Mouse (Mus musculus) adrenal gland, postnatal 4 days (tissue): ENCODE measurements around the gene Tada2b. TPM values are rescaled to one million over a fixed set of nuclear protein-coding genes. Genes with fewer than 3 reads are reported as not detected.

ENCODE experiments used
- DNase-seq, 2 experiments: peaks; one replicate each; pipeline ENCODE4 v3.0.0; 2021 to 2022; ENCODE audit warnings: low spot score in 2 of 2, mixed read lengths in 2 of 2
- total RNA-seq, 2 experiments: library from RNA; stranded (reverse); gene quantifications; 2 replicates each; pipeline ENCODE4 v1.2.3; 2021

Tada2b gene
- total RNA-seq, 2 experiments from 2014 or later = 30.1 to 32.2 TPM

GRCm38 (mm10) chr5:36481114-36481513 is 3.0 kb downstream of the Tada2b start:
- DNase-seq = no peak

DNA sequence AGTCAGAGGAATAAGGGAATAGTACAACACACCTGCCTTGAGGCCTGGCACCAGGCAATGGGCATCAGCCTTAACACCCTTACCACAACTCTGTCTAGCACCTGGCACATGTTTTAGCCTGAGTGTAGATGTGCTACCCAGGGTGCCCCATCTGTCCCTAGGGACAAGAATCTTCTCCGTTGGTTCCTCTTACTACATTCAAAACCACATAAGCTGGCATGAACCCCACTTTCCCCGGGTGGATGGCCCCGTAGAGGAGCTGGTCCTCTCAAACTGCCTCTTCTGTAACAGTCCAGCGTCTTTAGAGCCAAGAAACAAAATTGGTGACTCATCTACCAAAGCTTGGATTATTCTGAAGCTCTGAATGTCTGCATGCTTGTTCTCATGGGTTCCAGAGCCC is 3.7 kb downstream of the Tada2b start:
- no peak for DNase-seq

DNA sequence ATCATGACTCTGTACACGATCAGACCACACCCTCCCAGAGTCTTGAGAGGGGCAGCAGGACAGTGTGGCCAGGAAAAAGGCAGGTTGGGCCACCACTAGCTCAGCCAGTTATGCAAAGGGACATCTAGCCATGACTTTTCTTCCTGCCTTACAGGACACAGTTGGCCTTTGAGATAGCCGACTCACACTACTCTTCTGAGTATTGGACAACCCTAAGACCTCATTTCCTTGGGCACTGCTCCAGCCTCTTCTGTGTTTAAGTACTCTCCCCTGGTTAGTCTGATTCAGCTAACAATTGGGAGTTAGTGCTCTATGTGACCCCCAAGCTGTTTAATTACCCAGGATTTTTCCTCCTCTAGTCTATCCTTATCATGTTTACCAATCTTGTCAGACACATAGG is 4.3 kb downstream of the Tada2b start:
- DNase-seq = no peak

DNA sequence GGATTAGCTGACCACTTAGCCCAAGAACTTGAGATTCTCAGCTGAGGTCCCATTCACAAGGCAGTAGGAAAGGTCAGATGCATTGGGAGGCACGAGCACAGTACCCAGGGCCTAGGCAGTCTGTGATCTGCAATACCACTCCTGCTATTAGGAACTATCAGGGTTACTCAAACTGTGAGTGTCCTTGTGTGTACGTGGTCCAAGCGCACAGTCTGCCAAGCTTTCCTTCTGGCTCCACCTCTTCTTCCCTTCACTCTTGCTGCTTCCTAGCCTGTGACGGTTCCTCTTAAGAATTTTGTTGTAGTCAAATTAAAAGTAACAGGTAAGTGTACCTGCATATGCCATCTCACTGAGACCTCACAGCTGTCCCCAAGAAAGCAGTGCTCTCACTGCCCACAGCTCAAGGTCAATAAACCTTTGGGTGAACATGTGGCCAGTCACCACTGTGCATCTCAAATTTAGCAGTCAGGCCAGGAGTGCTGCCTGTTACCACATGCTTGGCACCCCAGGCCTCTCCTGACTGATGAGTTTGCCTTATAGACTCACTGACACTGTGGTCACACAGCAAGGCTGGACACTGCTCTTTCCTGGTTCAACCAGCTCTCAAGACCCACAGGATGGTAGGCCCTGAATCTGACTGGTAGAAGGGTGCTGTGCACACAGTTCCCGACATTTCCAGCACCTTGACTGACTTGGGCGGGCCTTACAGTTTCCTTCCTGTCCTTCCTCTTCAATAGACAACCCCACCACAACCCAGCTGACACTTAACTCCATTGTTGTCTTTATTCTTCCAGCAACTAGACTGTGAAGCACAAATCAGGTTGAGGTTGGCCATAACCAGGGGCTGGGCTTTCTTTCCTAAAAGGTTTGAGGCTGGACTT is 5.3 kb downstream of the Tada2b start:
- DNase-seq = no peak

GRCm38 (mm10) chr5:36477486-36477885 is 6.6 kb downstream of the Tada2b start:
- no peak for DNase-seq

- peak in 1 of 2 experiments; percentile 60 for DNase-seq
These were observed 9.8 kb downstream of the Tada2b start for GRCm38 (mm10) chr5:36474283-36474682.

DNA sequence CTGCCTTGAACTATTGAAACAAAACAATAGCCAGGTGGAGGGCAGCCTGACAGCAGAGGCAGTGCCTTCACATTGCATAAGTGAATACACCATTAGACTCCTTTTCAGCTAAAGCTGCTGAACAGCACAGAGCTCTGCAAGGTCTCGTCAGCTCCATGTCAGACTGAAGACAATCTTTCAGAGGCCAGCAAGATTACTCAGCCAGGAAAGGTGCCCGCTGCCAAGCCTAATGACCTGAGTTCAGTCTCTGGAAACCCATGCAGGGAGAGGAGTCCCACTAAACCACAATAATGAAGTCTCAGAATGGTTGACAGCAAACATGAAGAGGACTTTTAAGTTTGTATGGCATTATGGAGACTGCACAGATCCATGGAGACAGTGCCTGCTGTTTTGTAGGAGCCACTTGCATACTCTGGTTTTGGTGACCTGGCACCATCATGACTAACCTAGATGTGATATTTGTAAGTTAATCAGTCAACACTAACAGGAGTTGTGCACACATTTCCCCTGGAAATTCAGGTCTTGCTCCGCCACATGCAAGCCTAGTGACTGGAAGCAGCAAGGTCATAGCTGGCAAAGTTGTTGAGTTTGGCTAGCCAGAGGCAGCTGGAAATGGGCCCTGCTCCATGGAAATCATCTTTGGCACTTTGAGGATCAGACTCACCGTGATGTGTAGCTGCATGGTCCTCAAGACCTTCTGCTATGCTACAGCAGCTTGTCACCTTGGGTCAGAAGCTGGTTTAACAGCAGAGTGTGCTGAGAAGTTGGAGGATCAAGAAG is 11.0 kb downstream of the Tada2b start:
- no peak for DNase-seq

- DNase-seq = no peak
These were observed 12.9 kb downstream of the Tada2b start for GRCm38 (mm10) chr5:36471206-36471605.

GRCm38 (mm10) chr5:36465889-36466288 is 18.2 kb downstream of the Tada2b start:
- DNase-seq = no peak

- peak; percentile 93 to 94 for DNase-seq
These were observed 19.1 kb downstream of the Tada2b start, which contains the start of gene Grpel1 for GRCm38 (mm10) chr5:36464709-36465661. Grpel1 (plus strand) TSS chr5:36464998.

- DNase-seq = no peak
These were observed 20.7 kb downstream of the Tada2b start for GRCm38 (mm10) chr5:36463391-36463790.

DNA sequence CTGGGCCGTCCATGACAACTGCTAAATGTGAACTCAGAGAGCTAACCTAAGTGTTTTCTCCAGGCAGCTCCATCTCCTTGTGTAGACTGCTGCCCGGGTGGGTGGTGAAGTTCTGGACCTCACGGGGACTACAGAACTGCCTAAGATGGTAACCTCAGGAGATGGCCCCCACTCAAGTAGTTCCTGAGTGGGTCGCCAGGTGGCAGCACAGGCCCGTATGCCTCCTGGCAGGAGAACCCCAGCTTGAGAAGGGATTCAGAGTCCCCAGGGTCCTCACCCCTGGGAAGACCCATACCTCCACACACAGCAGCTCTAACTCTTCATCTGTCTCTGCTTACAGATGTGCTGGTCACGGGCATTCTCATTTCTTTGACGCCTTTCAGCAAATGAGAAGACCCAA is 21.3 kb downstream of the Tada2b start:
- DNase-seq = peak; percentile 46 to 63

DNA sequence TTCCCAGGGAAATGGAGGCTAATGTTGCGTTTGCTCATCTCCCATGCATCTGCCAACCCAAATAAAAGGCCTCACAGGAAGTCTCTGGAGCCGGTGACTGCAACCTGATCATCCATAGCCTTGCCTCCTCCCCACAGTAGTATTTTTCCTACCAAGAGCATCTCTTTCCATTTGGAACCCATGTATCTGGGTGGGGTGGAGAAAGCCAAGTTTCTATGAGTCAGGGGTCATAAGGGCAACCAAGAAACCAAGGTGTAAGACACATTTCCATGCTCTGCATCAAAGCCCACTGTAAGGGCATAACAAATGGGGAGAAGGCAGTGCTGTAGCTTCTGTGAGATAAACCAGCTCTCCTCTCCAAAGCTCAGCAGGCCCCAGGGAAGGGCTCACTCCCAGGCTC is 22.9 kb downstream of the Tada2b start:
- no peak for DNase-seq

- no peak for DNase-seq
These were observed 23.4 kb downstream of the Tada2b start for GRCm38 (mm10) chr5:36460712-36461111.

- no peak for DNase-seq
These were observed 25.2 kb downstream of the Tada2b start for GRCm38 (mm10) chr5:36458926-36459325.

DNA sequence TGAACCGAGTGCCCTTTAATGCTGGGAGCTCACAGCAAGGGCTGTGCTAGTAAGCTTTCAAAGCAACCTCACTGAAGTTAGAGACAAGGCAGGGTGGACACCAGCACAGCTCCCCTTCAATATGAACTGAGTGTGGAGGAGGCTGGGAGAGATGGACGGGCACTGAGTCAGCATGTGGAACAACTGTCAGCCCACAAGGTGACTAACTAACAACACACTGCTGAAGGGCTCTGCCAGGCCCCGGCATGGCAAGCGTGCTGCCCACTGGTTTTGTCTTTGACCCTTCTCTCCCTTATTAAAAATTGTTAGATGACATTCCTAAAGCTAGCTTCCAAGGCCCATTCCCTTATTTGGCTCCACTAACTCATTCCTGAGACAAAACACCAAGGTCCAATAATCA is 26.4 kb downstream of the Tada2b start:
- no peak for DNase-seq

DNA sequence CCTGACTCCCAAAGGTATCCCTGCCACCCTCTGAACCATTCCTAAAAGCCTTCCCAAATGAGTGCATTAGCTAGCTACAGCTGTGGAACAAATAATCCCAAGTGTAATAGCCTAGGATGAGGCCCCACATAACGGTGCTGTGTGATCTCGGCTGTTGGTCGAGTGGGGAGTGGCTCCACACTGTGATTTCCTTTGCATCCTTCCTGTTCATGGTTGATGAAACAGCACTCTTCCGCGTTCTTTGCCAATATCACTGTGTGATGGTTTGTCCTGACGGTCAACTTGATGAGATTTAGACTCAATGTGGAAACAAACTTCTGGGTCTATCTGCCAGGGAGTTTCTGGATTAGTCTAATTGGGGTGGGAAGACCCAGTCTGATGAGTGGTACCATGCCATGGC is 31.3 kb downstream of the Tada2b start:
- DNase-seq = no peak

- DNase-seq = no peak
These were observed 32.2 kb downstream of the Tada2b start for GRCm38 (mm10) chr5:36451872-36452389.

DNA sequence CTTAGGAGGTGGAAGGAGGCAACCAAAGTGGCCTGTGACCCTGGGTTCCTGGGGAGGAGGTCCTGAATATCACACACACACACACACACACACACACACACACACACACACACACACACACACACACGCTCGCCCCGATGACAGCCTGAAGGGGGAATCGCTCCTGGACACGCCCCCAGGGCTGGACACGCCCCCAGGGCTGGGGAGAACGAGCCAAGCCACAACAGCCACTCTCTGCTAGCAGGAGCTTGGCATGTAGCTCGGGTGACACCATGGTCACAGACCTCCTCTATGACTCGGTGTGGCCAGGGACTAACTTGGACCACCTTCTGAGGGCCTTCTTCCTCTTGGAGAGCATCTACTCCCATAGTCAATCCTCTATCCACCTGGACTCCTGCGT is 33.0 kb downstream of the Tada2b start:
- DNase-seq = no peak

DNA sequence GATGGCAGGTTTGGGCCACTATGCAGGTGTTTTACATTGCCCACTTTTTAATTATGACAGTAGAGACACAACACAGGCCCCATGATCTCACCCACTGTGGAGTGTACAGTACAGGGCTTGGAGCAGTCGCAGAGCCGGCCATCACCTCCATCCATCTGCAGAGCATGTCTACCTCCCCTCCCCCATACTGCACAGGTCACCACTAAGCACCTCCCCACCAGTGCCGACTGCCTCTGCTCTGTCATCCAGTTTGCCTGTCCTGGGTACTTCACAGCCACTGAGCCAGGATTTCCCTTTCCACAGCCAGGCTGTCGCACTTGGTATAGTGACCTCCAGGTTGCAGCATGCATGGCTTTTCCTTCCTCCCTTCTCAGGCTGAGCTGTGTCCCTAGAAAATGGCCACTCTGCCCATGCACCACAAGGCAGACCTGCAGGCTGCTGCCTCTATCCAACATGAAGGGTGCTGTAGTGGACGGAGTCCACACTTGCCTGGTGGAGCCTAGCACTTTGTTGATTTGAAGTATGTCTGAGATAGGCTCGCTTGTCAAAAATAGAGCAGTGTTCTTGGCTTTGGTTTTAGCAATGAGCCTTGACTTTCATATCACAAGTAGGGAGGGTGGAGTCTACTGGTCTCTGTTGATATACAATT is 34.3 kb downstream of the Tada2b start:
- no peak for DNase-seq
